Mouse (Mus musculus): ENCODE measurements at regions not wholly inside any gene's neighbourhood (a gene's known extent, or its start where the extent isn't known, plus 50 kb on each side); places are given as distances from the start of the nearest gene placed in this dataset.

DNA sequence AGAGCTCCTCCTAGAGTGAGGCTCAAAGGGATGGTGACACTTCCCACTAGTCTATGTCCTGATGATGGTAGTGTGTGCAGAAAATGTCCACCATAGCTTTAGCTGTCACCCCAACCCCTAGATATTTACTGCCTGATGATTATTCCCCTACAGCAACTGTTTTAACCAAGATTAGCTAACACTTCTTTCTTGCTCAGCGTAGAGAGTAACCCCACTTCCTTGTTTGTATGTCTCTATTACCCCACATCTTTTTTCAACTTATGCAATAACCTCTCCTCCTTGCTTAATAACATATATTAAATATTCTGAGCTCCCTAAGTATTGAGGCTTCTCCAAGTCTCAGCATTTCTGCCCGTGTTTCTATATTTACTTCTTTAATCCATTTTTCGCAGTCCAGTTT lies 404.2 kb upstream of the Cntn3 start:
- no peak for ATAC-seq (ENCODE audit: insufficient number of reproducible peaks, insufficient read depth, low FRiP score, low read depth)
- no peaks in the 10 kb centered on the region for H3K4me1 ChIP-seq (ENCODE audit: control insufficient read depth, insufficient read depth, low read length)
- no peaks in the 10 kb centered on the region for H3K9me3 ChIP-seq (ENCODE audit: control insufficient read depth, low read depth, low read length)
- H3K27ac ChIP-seq (ENCODE audit: low read length): no peak overlapping the region
- H3K9ac ChIP-seq (replicated peaks; ENCODE audit: low read depth, low read length): no peak overlapping the region
- H3K36me3 ChIP-seq (ENCODE audit: control insufficient read depth, insufficient read depth, low read length): no peaks in the 10 kb centered on the region
- H3K4me2 ChIP-seq (replicated peaks; ENCODE audit: low read depth, low read length): no peak overlapping the region
- 92% methylated on average over 3 of the region's 3 CpGs for WGBS
- H3K4me3 ChIP-seq (ENCODE audit: low read depth, low read length): no peak overlapping the region
- no peaks in the 10 kb centered on the region for H3K27me3 ChIP-seq (ENCODE audit: control insufficient read depth, insufficient read depth, low read length)

DNA sequence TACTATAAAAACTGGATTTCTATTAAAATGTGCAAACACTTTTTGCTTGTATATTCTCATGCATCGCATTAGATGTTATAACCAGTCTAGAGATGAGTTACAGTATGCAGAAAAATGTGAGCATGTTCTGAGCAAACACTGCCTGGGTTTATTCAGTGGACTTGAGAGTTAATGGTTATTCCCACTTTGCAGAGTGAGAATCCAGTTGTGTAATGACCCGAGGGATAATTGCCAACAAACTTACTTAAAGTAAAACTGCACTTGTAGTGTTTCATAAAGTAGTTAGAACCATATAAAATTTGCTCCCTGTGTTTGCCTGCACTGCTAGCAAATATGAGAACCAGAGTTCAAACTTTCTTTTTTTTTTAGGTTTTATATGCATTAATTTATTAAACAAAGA lies 450.4 kb upstream of the Cntn3 start:
- Histone ChIP-seq H3K4me2 (replicated peaks; ENCODE audit: low read depth, low read length) (no peak overlapping the region), H3K9ac (replicated peaks; ENCODE audit: low read depth, low read length) (no peak overlapping the region), H3K4me1 (ENCODE audit: control insufficient read depth, insufficient read depth, low read length) (no peaks in the 10 kb centered on the region), H3K4me3 (ENCODE audit: low read depth, low read length) (no peak overlapping the region), H3K36me3 (ENCODE audit: control insufficient read depth, insufficient read depth, low read length) (no peaks in the 10 kb centered on the region), H3K27me3 (ENCODE audit: control insufficient read depth, insufficient read depth, low read length) (no peaks in the 10 kb centered on the region), H3K9me3 (ENCODE audit: control insufficient read depth, low read depth, low read length) (no peaks in the 10 kb centered on the region), H3K27ac (ENCODE audit: low read length) (no peak overlapping the region)
- ATAC-seq (ENCODE audit: insufficient number of reproducible peaks, insufficient read depth, low FRiP score, low read depth): no peak
- WGBS: 69% methylated on average over 2 of the region's 2 CpGs

DNA sequence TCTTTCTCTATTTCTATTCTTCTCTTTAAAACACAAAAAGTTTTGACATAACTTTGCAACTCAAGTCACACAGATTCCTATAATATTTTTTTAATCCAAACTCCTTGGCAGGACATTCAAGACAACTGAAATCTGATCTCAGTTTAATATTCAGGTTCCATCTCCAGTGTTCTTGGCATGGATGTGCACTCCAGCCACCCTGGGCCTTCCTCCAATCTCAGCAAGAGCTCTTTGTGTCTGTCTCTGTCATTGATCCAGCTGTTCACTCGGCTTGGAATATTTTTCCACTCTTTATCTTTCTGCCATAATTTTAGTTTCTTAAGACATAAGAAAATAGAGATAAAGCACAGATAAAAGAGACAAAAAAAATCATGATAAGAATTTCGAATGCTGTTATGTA lies 451.1 kb upstream of the Cntn3 start:
- ATAC-seq (ENCODE audit: insufficient number of reproducible peaks, insufficient read depth, low FRiP score, low read depth): no peak
- no peak overlapping the region for H3K27ac ChIP-seq (ENCODE audit: low read length)
- H3K9me3 ChIP-seq (ENCODE audit: control insufficient read depth, low read depth, low read length): no peaks in the 10 kb centered on the region
- no peaks in the 10 kb centered on the region for H3K36me3 ChIP-seq (ENCODE audit: control insufficient read depth, insufficient read depth, low read length)
- H3K4me3 ChIP-seq (ENCODE audit: low read depth, low read length): no peak overlapping the region
- WGBS: 66% methylated on average over 2 of the region's 2 CpGs
- H3K27me3 ChIP-seq (ENCODE audit: control insufficient read depth, insufficient read depth, low read length): no peaks in the 10 kb centered on the region
- H3K4me1 ChIP-seq (ENCODE audit: control insufficient read depth, insufficient read depth, low read length): no peaks in the 10 kb centered on the region
- H3K9ac ChIP-seq (replicated peaks; ENCODE audit: low read depth, low read length): no peak overlapping the region
- H3K4me2 ChIP-seq (replicated peaks; ENCODE audit: low read depth, low read length): no peak overlapping the region

DNA sequence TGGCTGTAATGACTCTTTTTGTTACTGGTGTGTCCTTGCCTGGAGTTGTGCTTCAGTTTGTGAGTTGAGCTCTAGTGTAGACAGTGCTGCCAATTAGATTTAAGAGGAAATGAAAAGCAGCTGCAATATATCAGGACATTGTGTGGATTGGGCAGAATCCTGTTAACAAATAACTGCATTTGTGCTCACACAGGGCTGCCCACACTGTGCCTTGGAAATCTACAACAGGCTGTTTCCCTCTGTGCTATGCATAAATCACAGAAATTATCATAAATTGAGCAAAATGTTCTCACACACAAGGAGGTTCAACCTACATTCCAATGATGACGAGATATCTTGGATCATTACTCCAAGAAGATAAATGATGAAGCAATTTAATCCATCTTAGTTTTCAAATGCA lies 455.2 kb upstream of the Cntn3 start:
- Histone ChIP-seq H3K4me2 (replicated peaks; ENCODE audit: low read depth, low read length) (no peak overlapping the region), H3K4me3 (ENCODE audit: low read depth, low read length) (no peak overlapping the region), H3K9me3 (ENCODE audit: control insufficient read depth, low read depth, low read length) (no peaks in the 10 kb centered on the region), H3K27ac (ENCODE audit: low read length) (no peak overlapping the region), H3K9ac (replicated peaks; ENCODE audit: low read depth, low read length) (no peak overlapping the region), H3K4me1 (ENCODE audit: control insufficient read depth, insufficient read depth, low read length) (no peaks in the 10 kb centered on the region), H3K36me3 (ENCODE audit: control insufficient read depth, insufficient read depth, low read length) (no peaks in the 10 kb centered on the region), H3K27me3 (ENCODE audit: control insufficient read depth, insufficient read depth, low read length) (no peaks in the 10 kb centered on the region)
- 57% methylated on average over 1 of the region's 1 CpGs for WGBS
- no peak for ATAC-seq (ENCODE audit: insufficient number of reproducible peaks, insufficient read depth, low FRiP score, low read depth)

DNA sequence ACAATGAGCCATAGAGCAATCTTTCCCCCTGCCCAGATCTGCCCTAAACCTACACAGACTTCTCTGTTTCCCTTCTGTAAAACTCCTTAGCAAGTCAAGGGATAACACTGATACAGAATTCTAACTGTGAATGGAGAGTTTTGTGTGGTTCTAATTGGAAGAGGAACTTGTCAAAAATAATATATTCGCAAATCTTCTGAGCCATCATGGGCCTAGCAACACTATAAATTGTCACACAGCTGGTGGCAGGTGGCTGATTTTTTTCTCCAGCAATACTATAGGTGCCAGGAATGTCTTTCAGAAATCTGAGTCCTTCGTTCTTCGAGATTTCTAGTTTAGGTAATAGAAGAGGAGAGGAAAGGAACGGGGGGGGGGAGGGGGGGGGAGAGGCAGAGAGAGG lies 460.5 kb upstream of the Cntn3 start:
- Histone ChIP-seq H3K4me1 (ENCODE audit: control insufficient read depth, insufficient read depth, low read length) (no peaks in the 10 kb centered on the region), H3K9me3 (ENCODE audit: control insufficient read depth, low read depth, low read length) (no peaks in the 10 kb centered on the region), H3K27me3 (ENCODE audit: control insufficient read depth, insufficient read depth, low read length) (no peaks in the 10 kb centered on the region), H3K4me2 (replicated peaks; ENCODE audit: low read depth, low read length) (no peak overlapping the region), H3K4me3 (ENCODE audit: low read depth, low read length) (no peak overlapping the region), H3K27ac (ENCODE audit: low read length) (no peak overlapping the region), H3K36me3 (ENCODE audit: control insufficient read depth, insufficient read depth, low read length) (no peaks in the 10 kb centered on the region), H3K9ac (replicated peaks; ENCODE audit: low read depth, low read length) (no peak overlapping the region)
- WGBS: 39% methylated on average over 4 of the region's 4 CpGs
- ATAC-seq (ENCODE audit: insufficient number of reproducible peaks, insufficient read depth, low FRiP score, low read depth): no peak

DNA sequence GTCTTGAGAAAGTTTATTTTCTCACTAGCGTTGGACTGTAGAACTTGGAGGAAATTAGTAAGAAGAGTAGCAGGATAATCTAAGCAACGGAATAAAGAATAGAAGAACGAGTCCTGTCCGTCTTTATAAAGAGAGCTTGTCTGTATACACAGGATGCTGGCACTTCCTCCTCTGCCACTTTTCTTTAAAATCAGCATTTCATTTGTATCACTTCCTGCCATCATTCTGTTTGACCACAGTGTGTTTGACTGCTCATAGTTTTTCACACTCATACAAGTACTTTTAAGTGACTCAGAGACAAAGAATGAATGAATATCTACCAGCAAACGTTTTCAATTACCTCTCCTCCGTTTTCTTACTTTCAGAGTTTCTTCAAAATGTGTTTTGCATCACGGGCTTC lies 461.0 kb upstream of the Cntn3 start:
- no peak for ATAC-seq (ENCODE audit: insufficient number of reproducible peaks, insufficient read depth, low FRiP score, low read depth)
- Histone ChIP-seq H3K36me3 (ENCODE audit: control insufficient read depth, insufficient read depth, low read length) (no peaks in the 10 kb centered on the region), H3K27ac (ENCODE audit: low read length) (no peak overlapping the region), H3K9ac (replicated peaks; ENCODE audit: low read depth, low read length) (no peak overlapping the region), H3K4me3 (ENCODE audit: low read depth, low read length) (no peak overlapping the region), H3K4me2 (replicated peaks; ENCODE audit: low read depth, low read length) (no peak overlapping the region), H3K4me1 (ENCODE audit: control insufficient read depth, insufficient read depth, low read length) (no peaks in the 10 kb centered on the region), H3K27me3 (ENCODE audit: control insufficient read depth, insufficient read depth, low read length) (no peaks in the 10 kb centered on the region), H3K9me3 (ENCODE audit: control insufficient read depth, low read depth, low read length) (no peaks in the 10 kb centered on the region)
- WGBS: 31% methylated on average over 7 of the region's 7 CpGs

DNA sequence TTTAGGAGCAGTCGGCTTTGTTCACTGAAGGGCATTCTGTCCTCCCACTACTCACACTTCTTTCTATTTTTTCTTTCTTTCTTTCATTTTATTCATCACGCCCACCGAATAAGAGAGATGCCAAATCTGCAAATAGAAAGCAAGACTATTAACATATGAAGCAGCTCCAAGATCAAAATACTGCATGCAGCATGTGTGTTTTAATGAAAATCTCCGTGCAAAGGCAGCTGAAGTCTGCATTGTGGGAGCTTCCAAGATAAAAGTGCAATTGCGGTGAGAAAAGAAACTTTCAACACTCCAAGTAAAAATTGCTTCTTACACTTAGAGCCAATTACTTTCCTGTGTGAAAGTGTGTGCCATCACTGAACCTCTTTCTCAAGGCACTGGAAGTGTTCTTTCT lies 449.8 kb upstream of the Chl1 start:
- ATAC-seq (ENCODE audit: insufficient number of reproducible peaks, insufficient read depth, low FRiP score, low read depth): no peak
- H3K27me3 ChIP-seq (ENCODE audit: control insufficient read depth, insufficient read depth, low read length): no peaks in the 10 kb centered on the region
- no peak overlapping the region for H3K27ac ChIP-seq (ENCODE audit: low read length)
- H3K4me1 ChIP-seq (ENCODE audit: control insufficient read depth, insufficient read depth, low read length): no peaks in the 10 kb centered on the region
- WGBS: 80% methylated on average over 5 of the region's 5 CpGs
- H3K36me3 ChIP-seq (ENCODE audit: control insufficient read depth, insufficient read depth, low read length): no peaks in the 10 kb centered on the region
- H3K9me3 ChIP-seq (ENCODE audit: control insufficient read depth, low read depth, low read length): no peaks in the 10 kb centered on the region
- no peak overlapping the region for H3K9ac ChIP-seq (replicated peaks; ENCODE audit: low read depth, low read length)
- no peak overlapping the region for H3K4me2 ChIP-seq (replicated peaks; ENCODE audit: low read depth, low read length)
- no peak overlapping the region for H3K4me3 ChIP-seq (ENCODE audit: low read depth, low read length)

DNA sequence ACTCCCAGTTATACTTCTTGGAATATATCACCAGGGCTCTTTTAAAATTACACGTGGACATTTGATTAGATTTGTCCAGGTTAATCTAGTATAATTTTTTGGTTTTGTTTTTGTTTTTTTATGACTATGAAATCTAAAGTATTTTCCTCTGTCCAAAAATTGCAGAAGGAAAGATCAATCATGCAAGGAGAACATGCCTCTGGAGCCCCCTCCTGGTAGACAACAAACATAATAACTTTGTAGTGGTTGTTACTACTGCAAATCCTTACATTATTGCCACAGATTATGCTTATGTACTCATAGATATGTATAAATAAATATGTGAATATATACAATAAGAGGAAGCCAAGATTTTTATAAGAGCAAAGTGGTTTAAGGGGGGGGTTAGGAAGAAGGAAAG lies 404.2 kb upstream of the Chl1 start:
- WGBS: 47% methylated on average over 1 of the region's 1 CpGs
- Histone ChIP-seq H3K4me3 (ENCODE audit: low read depth, low read length) (no peak overlapping the region), H3K9ac (replicated peaks; ENCODE audit: low read depth, low read length) (no peak overlapping the region), H3K27ac (ENCODE audit: low read length) (no peak overlapping the region), H3K9me3 (ENCODE audit: control insufficient read depth, low read depth, low read length) (no peaks in the 10 kb centered on the region), H3K36me3 (ENCODE audit: control insufficient read depth, insufficient read depth, low read length) (no peaks in the 10 kb centered on the region), H3K4me1 (ENCODE audit: control insufficient read depth, insufficient read depth, low read length) (no peaks in the 10 kb centered on the region), H3K4me2 (replicated peaks; ENCODE audit: low read depth, low read length) (no peak overlapping the region), H3K27me3 (ENCODE audit: control insufficient read depth, insufficient read depth, low read length) (no peaks in the 10 kb centered on the region)
- no peak for ATAC-seq (ENCODE audit: insufficient number of reproducible peaks, insufficient read depth, low FRiP score, low read depth)

DNA sequence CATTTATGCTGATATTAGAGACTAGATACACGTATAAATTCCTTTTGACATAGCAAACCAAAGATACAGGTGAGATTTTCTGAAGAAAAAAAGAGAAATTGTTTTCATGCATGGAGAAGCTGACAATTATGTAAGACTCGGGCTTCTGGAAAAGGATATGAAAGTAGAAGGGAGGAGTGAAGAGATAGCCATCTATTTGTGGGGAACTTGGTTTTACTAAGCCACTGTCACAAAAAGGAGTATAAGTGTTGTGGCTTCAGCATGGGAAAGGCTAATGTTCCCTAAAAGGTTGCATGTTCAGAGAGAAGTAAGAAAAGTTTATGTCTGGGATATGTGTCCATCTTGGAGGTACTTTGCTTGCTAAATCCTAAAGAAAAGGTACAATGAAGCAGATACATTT lies 390.8 kb upstream of the Chl1 start:
- WGBS: 81% methylated on average over 2 of the region's 2 CpGs
- Histone ChIP-seq H3K9ac (replicated peaks; ENCODE audit: low read depth, low read length) (no peak overlapping the region), H3K36me3 (ENCODE audit: control insufficient read depth, insufficient read depth, low read length) (no peaks in the 10 kb centered on the region), H3K27ac (ENCODE audit: low read length) (no peak overlapping the region), H3K9me3 (ENCODE audit: control insufficient read depth, low read depth, low read length) (no peaks in the 10 kb centered on the region), H3K27me3 (ENCODE audit: control insufficient read depth, insufficient read depth, low read length) (no peaks in the 10 kb centered on the region), H3K4me2 (replicated peaks; ENCODE audit: low read depth, low read length) (no peak overlapping the region), H3K4me3 (ENCODE audit: low read depth, low read length) (no peak overlapping the region), H3K4me1 (ENCODE audit: control insufficient read depth, insufficient read depth, low read length) (no peaks in the 10 kb centered on the region)
- ATAC-seq (ENCODE audit: insufficient number of reproducible peaks, insufficient read depth, low FRiP score, low read depth): no peak

Measured in stomach, embryonic 14.5 days (tissue).